Mouse (Mus musculus) T-helper 1 cell (primary cell): ENCODE measurements around the gene Insr.
"Not testable (repeated sequence)": the region's sequence is repeated elsewhere in the genome, so short reads cannot be mapped to it uniquely, and the experiment has no call there.

Experiments
- in situ Hi-C: fragments of 300-600 bp; cut with MboI, MseI; formaldehyde crosslinking; loops from one replicate; pipeline ENCODE4 v1.15.1; 2025; ENCODE audit warnings: high pct_unique_total_duplicates

Gene Insr

GRCm38 (mm10) chr8:3194297-3194696 is 85.1 kb downstream of the Insr start:
- in situ Hi-C loops, result not testable (repeated sequence)

GRCm38 (mm10) chr8:3191006-3191405 is 88.4 kb downstream of the Insr start:
- in situ Hi-C loops, result no loop called here

GRCm38 (mm10) chr8:3187456-3187855 is 92.0 kb downstream of the Insr start:
- in situ Hi-C loops, result no loop called here

GRCm38 (mm10) chr8:3179930-3180329 is 99.5 kb downstream of the Insr start:
- in situ Hi-C loops, result no loop called here

GRCm38 (mm10) chr8:3177440-3177839 is 102.0 kb downstream of the Insr start:
- in situ Hi-C loops, result no loop called here

- in situ Hi-C loops, result no loop called here
Measured at GRCm38 (mm10) chr8:3172246-3172645, 107.2 kb downstream of the Insr start.

- in situ Hi-C loops, result no loop called here
Measured at GRCm38 (mm10) chr8:3146506-3146905, 132.9 kb downstream of the Insr start.

- in situ Hi-C loops, result not testable (repeated sequence)
Measured at GRCm38 (mm10) chr8:3100416-3100815, 179.0 kb downstream of the Insr start.
